Mouse (Mus musculus): ENCODE measurements at regions not wholly inside any gene's neighbourhood (a gene's known extent, or its start where the extent isn't known, plus 50 kb on each side); places are given as distances from the start of the nearest gene placed in this dataset.
"Not testable (repeated sequence)": the region's sequence is repeated elsewhere in the genome, so short reads cannot be mapped to it uniquely, and the experiment has no call there.

GRCm38 (mm10) chr1:47646681-47647080 is 754.0 kb upstream of the Slc39a10 start:
- no peak for DNase-seq

GRCm38 (mm10) chr1:47606597-47606996 is 713.9 kb upstream of the Slc39a10 start:
- DNase-seq: no peak

GRCm38 (mm10) chr1:47603989-47604360 is 711.3 kb upstream of the Slc39a10 start:
- no peak for DNase-seq

- no peak for DNase-seq
Measured at GRCm38 (mm10) chr1:47603294-47603988, 710.8 kb upstream of the Slc39a10 start.

DNA sequence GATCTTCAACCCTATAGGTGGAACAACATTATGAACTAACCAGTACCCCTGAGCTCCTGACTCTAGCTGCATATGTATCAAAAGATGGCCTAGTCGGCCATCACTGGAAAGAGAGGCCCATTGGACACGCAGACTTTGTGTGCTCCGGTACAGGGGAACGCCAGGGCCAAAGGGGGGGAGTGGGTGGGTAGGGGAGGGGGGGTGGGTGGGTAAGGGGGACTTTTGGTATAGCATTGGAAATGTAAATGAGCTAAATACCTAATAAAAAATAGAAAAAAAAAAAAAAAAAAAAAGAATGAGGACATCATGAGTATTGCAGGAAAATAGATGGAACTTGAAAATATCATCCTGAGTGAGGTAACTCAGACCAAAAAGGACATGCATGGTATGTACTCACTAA is 701.0 kb upstream of the Slc39a10 start:
- DNase-seq: not testable (repeated sequence)

DNA sequence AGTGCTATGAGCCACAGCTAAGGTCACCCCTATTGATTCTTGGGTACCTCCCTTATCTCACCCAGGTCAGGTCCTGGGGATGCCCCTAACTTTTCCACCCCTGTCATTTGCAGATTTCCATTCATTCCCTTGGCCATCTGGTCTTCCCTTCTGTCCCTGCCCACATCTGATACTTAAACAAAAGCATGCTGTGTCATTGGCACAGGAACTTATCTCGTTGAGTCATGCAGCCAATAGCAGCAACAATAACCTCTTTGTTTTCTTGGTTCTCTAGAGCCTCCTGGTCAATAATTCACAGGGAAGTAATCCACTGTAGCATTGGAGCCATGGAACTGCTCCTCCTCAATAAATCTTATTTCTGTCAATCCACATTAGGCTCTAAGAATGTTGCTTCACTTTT is 653.0 kb upstream of the Slc39a10 start:
- DNase-seq: no peak

- no peak for DNase-seq
Measured at GRCm38 (mm10) chr1:47511426-47511825, 618.8 kb upstream of the Slc39a10 start.

DNA sequence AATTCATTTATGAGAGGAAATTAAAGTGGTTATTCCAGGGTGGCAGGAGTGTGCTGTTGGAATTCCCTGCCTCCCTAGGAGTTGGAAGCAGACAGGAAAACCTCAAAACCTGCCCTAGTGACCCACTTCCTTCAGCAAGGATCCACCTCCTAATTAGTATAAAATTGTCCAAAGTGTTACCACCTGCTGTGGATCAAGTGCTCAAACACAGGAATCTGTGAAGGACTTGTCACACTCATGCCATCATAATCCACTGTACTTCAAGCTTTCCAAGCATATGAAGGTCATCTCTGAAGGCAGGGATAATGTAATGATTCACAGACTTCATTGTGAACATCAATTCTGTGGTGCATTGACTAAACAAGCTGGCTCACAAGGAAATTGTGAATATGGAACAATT is 615.1 kb upstream of the Slc39a10 start:
- no peak for DNase-seq

DNA sequence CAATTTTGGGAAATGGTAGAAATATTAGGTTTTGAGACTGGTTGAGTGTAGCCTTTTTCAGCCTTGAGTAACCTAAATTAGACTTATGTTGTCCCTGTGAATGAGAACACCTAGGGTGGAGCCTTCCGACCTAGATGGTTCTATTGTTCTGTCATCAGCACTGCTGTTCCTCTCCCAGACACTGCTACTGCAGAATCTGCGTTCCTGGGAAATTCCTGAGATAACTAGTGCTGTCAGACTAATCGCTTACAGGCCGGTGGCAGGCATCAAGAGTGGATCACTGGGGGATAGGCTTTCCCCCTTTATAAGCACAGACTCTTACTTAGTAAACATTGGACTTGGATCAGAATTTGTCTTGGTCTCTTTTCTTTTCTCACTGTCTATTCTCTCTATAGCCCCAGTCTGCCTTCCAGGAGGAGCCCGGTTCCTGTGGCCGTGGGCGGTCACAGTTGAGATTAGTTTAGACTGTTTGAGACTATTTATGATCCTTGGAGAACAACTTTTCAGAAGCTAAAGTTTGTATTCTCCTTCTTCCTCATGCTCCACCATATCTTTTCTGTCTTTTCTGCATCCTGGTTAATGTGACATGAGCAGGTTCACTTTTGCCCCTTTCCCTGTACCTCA is 596.0 kb upstream of the Slc39a10 start:
- no peak for DNase-seq

DNA sequence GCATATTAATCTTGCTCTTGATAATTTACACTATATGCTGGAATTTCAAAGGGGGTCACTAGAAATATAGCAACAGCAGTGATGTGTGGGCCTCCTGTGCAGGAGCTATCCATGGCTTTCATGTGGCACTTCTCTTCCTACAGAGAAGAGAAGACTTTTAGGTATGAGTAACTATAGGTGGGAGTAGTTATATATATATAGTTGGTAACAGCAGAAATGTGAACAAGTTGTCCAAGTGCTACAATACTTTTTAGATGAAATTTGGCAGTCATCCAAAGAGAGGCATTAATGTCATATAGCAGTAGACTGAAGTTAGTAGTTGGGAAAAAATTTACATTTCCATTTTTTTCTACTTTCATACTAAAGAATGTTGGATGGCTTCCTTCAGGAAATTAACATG is 593.4 kb upstream of the Slc39a10 start:
- DNase-seq: no peak

DNA sequence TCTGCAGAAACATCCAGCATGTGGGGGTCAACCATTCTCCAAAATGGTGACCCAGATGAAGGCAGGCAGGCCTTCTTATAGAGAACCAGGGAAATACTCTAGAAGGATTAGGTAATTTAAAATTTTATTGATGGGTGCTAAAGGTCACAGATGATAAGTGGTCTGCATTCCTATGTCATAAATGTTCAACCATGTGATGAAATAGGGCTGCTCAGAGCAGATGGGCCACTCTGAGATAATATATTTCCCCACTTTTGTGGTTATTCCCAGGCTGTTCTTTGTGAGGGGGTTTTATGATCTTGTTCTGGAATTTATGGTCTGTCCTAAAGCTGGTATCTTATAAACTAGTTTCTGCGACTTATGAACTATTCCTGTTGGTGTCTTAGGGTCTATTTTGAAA is 586.4 kb upstream of the Slc39a10 start:
- DNase-seq: no peak

DNA sequence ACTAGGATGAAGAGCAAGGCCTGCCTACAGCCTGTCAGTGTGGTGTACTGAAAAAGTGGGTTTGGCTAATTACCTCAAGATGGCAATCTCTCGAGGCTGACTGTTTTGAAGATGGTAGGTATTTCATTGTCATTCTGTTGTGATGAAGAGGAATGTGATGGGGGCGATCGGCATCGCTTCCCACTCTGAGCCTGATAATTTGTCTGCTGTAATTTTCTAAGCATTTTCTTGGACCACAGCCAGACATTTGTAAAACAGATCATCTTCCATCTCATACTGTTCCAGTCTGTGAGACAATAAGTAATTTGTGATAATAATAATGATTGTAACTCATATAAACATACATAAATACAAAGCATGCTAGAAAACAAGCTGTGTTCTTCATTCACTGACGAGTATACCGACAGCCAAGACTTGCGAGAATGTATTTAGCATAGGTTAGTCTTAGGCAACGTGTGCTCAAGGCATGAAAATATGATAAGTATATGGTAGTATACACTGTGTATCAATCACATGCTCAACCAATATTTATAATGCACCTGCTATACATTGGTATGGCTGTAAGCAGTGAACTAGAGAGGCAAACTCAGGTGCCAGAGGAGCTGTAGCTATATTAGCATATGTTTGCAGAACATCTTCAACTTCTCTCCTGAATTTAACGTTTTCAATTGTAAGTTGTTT is 574.1 kb upstream of the Slc39a10 start:
- no peak for DNase-seq

DNA sequence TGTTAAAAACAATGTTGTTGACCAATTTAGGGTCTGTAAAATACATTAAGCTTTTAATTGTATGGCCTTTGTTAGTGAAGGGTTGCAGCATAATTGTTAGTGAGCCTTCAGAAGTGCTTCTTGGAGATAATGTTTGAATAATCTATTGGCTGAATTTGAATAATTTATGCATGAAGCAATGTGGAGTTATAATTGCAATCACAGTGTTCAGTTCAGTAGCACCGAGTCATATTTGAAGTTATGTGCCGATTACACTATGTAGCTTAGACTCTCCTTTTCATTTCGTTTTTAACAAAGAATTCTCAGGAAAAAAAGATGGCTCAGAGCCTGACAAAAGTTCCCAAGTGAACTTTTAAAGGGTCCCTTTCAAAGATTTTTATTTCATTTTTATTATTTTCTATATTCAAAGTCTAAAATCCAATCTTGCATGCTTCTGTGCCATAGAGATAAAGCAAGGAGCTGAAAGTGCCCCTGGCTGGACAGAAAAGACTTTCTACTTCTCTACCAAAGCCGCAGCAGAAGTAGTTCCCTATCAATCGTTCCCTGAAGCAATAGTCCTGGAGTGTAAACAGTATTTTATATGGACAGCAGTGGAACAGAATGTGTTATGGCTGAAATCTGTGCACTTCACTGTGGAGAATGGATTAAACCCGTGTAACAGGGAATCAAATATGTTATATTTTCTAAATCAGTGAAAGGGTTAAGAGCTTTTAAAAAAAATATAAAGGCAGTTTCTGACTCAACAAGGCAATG is 556.3 kb upstream of the Slc39a10 start:
- DNase-seq: no peak

- no peak for DNase-seq
Measured at GRCm38 (mm10) chr1:47448070-47448469, 555.4 kb upstream of the Slc39a10 start.

DNA sequence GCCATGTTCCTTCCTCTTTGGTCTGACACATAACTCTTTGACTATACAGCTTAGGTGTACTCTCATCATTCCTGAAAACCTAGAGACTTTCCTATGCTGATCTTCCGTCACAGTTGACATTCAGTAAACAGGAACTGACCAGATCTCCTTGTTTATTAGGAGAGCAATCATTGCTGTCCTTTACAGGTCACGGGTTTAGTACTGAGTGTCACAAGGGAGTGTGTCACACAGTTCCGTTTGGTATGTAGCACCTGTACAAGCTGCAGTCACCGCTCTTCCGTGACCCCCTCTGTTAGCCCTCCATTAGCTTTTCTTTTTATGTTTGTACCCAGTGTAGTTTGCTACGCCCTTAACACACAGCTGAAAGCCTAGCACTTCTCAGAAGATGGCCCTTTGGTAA is 553.4 kb upstream of the Slc39a10 start:
- DNase-seq: no peak

DNA sequence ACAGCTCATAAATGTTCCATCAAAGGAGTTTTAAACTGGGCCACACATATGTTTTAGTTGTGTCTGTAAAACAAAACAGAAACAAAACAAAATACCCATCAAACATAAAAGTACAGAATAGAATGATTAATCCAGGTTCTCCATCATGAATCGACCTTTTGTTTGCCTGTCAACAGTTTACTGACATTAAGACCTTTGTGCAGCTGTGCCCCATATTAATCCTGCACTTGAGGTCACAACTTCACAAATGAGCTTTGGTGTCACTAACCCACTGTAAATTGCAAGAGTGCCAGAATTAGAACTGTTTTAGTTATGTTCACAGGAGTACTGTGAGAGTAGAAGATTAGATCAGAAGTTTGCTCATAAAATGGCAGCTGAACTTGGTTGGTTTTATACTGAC is 540.2 kb upstream of the Slc39a10 start:
- DNase-seq: no peak

DNA sequence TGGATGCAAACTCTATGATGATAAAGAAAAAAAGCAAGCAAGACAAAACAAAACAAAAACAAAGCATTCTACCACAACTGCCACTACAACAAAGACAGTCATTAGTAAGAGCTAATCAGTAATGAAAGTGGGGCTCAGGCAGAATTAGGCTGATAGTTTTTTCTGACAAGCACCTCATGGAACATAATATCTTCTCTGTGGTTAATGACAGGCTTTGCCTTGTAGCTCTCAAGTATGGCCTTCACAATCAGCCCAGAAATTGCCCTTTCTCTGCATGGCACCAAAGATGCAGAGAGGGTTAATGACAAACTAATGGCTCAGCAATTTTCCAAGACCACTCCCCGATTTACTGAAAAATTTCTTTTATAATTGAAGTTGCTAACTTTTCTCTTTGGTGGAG is 512.5 kb upstream of the Slc39a10 start:
- no peak for DNase-seq

DNA sequence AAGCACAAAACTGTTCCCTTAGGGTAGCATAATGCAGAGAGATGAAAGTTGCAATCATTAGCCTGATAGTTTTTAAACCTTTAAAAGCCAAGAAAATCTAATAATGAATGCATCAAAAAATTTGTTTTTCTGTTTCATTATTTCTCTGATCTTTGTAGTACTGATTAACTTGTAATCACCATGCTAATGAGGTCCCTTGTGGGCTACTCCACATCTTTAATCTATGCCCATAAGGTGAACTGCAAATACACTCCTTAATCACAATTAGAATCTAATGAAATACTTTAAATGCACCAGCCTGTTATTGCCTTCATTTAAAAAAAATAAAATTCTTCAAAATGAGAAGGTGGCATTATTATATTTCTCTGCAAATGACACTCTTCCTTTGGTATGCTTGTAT is 493.9 kb upstream of the Slc39a10 start:
- DNase-seq: no peak

DNA sequence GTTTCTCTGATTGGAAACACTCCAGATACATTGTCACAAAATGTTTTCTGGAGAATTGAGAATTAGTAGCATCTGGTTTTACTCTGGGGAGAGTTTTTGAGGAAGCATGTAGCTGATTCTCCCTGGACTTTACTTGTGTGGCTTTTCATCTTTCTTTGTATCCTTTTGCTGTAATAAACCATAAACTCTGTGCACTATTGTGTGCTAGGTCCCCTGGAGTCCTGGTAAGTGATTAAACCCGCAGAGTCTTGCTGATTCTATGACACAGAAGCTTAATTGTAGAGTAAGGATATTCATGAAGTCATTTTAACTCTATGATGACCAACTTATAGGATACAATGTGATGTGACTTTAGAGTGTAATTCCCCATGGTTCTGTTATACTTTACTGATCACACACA is 486.1 kb upstream of the Slc39a10 start:
- DNase-seq: no peak

DNA sequence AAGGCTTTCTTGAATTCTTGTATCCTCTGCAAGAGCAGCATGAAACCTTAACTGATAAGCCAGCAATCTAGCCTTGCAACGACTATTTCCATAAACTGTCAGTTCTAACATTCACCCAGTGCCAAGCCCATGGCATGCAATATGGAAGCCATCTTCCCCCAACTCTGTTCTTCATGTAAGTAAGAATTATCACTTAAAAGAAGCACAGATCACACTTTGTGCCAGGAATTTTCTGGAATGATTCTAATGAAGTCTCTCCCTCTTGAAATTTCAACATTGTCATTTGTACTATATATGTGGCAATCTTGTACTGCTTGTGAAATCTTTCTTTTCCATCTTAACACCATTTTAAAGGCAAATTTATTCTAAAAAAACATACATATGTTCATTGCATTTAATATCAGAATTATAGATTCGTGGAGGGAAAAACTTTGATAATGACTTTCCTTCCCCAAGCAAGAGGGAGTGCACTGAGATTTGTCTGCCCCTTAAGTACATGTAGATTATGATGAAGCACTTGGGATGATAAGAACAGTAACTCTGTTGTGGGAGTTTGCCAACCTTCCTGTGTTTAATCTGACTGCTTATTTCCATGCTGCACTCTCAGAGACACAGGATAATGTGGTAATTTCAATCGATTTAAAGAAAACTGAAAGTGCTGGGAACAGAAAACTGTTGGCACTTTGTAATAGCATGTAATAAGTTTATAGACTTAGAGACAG is 447.2 kb upstream of the Slc39a10 start:
- DNase-seq: no peak

DNA sequence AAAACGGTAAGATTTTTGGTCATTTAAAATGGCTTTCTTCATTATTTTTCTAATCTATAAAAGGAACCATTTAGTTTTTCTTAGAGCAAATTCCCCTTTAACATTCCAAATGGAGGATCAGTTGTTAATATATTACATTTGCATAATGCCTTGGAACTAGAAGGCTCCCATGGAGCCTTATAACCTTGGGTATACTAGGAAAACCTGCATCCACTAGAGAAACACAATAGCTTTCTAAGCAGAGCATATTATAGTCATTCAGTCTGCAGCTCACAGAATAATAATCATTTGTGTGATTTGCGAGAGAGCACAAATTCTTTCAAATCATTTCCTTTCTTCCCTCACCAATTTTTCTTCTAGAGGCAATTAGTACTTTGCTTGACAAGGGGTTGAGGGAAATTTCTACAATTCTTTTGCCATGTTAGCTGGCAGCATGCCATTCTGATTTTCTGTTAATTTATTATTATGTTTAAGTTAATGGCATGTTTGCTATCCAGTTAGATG is 418.0 kb upstream of the Slc39a10 start:
- no peak for DNase-seq

GRCm38 (mm10) chr1:47306961-47307360 is 414.3 kb upstream of the Slc39a10 start:
- DNase-seq: no peak

- DNase-seq: no peak
Measured at GRCm38 (mm10) chr1:47299311-47299710, 406.7 kb upstream of the Slc39a10 start.
